8 mouse cellular contexts compared by ENCODE assay signal in the genomic region with DNA sequence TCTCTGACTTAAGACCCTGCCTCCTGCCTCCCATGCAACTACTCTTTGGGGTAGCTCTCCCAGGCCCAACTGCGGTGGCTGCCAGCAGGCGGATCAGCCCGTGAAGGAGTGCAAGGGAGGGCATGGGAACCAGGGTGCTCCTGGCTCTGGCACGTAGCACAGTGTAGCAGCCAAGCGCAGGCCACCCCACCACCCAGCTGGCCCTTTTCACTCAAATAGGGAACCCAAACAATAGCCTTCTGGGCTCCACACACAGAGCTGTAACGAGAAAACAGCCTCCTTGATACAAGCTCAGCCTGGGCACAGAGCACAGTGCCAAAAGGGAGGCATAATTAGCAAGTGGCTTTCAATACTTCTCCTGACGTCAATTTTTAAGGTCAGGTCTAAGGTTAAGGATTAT.
DNase-seq lines count a peak whose midpoint lies in the region; ATAC-seq lines count a peak whose summit lies in the region.

No protein-coding gene starts in this region.

- H3K4me3 ChIP-seq in kidney, embryonic 14.5 days (ENCODE audit: low read length), result no peak overlapping the region
- no peak overlapping the region for H3K4me3 ChIP-seq in embryonic facial prominence, embryonic 15.5 days (replicated peaks)
- H3K4me3 ChIP-seq in neural tube, embryonic 14.5 days (ENCODE audit: low read depth, low read length), result no peak overlapping the region

- no peaks in the 10 kb centered on the region for H3K27me3 ChIP-seq in kidney, embryonic 14.5 days (ENCODE audit: control insufficient read depth, insufficient read depth, low read length)
- no peaks in the 10 kb centered on the region for H3K27me3 ChIP-seq in embryonic facial prominence, embryonic 15.5 days
- H3K27me3 ChIP-seq in neural tube, embryonic 14.5 days (ENCODE audit: control insufficient read depth, insufficient read depth, low read length), result no peaks in the 10 kb centered on the region

- peaks cover 21% of the 10 kb centered on the region; the same call in 1 of the 2 replicates for H3K4me1 ChIP-seq in kidney, embryonic 14.5 days (ENCODE audit: control insufficient read depth, insufficient read depth, low read length)
- peaks cover 35% of the 10 kb centered on the region for H3K4me1 ChIP-seq in embryonic facial prominence, embryonic 15.5 days
- H3K4me1 ChIP-seq in neural tube, embryonic 14.5 days (ENCODE audit: control insufficient read depth, insufficient read depth, low read length), result peaks cover 10% of the 10 kb centered on the region; the same call in 1 of the 2 replicates

- H3K9me3 ChIP-seq in kidney, embryonic 14.5 days (ENCODE audit: control insufficient read depth, low read length), result no peaks in the 10 kb centered on the region
- H3K9me3 ChIP-seq in embryonic facial prominence, embryonic 15.5 days (replicated peaks), result no peaks in the 10 kb centered on the region
- H3K9me3 ChIP-seq in neural tube, embryonic 14.5 days (ENCODE audit: control insufficient read depth, low read length), result no peaks in the 10 kb centered on the region

- no peak for DNase-seq in kidney, postnatal 14 days
- peak; percentile 64 to 73 for DNase-seq in layer of hippocampus, postnatal 36 days
- DNase-seq in spleen, postnatal 14 days (ENCODE audit: low spot score in 2 of 2), result no peak
- no peak for DNase-seq in embryo, embryonic 9.5 days (ENCODE audit: extremely low spot score)
- no peak for DNase-seq in T-cell, adult 2 months (ENCODE audit: low spot score)

- no peak overlapping the region for H3K4me2 ChIP-seq in kidney, embryonic 14.5 days (replicated peaks; ENCODE audit: low read depth, low read length)
- no peak overlapping the region for H3K4me2 ChIP-seq in embryonic facial prominence, embryonic 15.5 days (replicated peaks)
- no peak overlapping the region for H3K4me2 ChIP-seq in neural tube, embryonic 14.5 days (ENCODE audit: low read depth, low read length)

- no peaks in the 10 kb centered on the region for H3K36me3 ChIP-seq in kidney, embryonic 14.5 days (ENCODE audit: control insufficient read depth, insufficient read depth, low read length)
- no peaks in the 10 kb centered on the region for H3K36me3 ChIP-seq in embryonic facial prominence, embryonic 15.5 days
- no peaks in the 10 kb centered on the region for H3K36me3 ChIP-seq in neural tube, embryonic 14.5 days (ENCODE audit: control insufficient read depth, insufficient read depth, low read length)

- 0 out of 2 replicates have a peak overlapping the region, but pooled peaks have one; percentile 55 for H3K27ac ChIP-seq in kidney, embryonic 14.5 days (ENCODE audit: low read depth, low read length)
- H3K27ac ChIP-seq in embryonic facial prominence, embryonic 15.5 days (replicated peaks), result peak overlapping the region; percentile 53; the same call in 1 of the 2 replicates
- no peak overlapping the region for H3K27ac ChIP-seq in neural tube, embryonic 14.5 days (ENCODE audit: low read depth, low read length)

- no peak overlapping the region for H3K9ac ChIP-seq in kidney, embryonic 14.5 days (ENCODE audit: low read depth, low read length)
- H3K9ac ChIP-seq in embryonic facial prominence, embryonic 15.5 days, result no peak overlapping the region
- no peak overlapping the region for H3K9ac ChIP-seq in neural tube, embryonic 14.5 days (replicated peaks; ENCODE audit: low read depth, low read length)

- 63% methylated on average over 7 of the region's 7 CpGs for WGBS in kidney, embryonic 14.5 days
- whole genome bisulfite sequencing in embryonic facial prominence, embryonic 15.5 days, result 58% methylated on average over 7 of the region's 7 CpGs
- 30% methylated on average over 7 of the region's 7 CpGs for WGBS in neural tube, embryonic 14.5 days

- no peak for ATAC-seq in kidney, embryonic 14.5 days (ENCODE audit: low FRiP score, low TSS enrichment)
- no peak for ATAC-seq in embryonic facial prominence, embryonic 15.5 days (ENCODE audit: insufficient number of reproducible peaks, low FRiP score, low TSS enrichment, low read depth)
- ATAC-seq in neural tube, embryonic 14.5 days (ENCODE audit: low read depth), result peak; percentile 89

Comparison
In these comparisons a context has a peak if more than half of its experiments do, and no peak if none do; other contexts are left out.
1. DNase-seq: peak in layer of hippocampus, postnatal 36 days (2 of 2); none in kidney, postnatal 14 days (single experiment), spleen, postnatal 14 days (0 of 2), embryo, embryonic 9.5 days (single experiment) and T-cell, adult 2 months (single experiment).